Mouse (Mus musculus) right cerebral cortex, postnatal 14 days (tissue): ENCODE measurements around the gene Whamm.

ENCODE experiments used
- DNase-seq: peaks from one replicate; pipeline ENCODE4 v3.0.0; 2022

The Whamm gene

GRCm38 (mm10) chr7:81599379-81600280 is 28.6 kb downstream of the Whamm start:
- no peak for DNase-seq

GRCm38 (mm10) chr7:81604991-81605390 is 33.9 kb downstream of the Whamm start:
- no peak for DNase-seq

- DNase-seq = no peak
Observed at GRCm38 (mm10) chr7:81605489-81605888, 34.4 kb downstream of the Whamm start.

- DNase-seq = no peak
Observed at GRCm38 (mm10) chr7:81606452-81606851, 35.4 kb downstream of the Whamm start.

GRCm38 (mm10) chr7:81610125-81610524 is 39.1 kb downstream of the Whamm start:
- peak; percentile 35 for DNase-seq

GRCm38 (mm10) chr7:81612856-81613635 is 42.0 kb downstream of the Whamm start:
- no peak for DNase-seq

GRCm38 (mm10) chr7:81615031-81615430 is 44.0 kb downstream of the Whamm start:
- DNase-seq = no peak

- DNase-seq = no peak
Observed at GRCm38 (mm10) chr7:81622793-81623192, 51.7 kb downstream of the Whamm start.

GRCm38 (mm10) chr7:81623767-81624166 is 52.7 kb downstream of the Whamm start:
- no peak for DNase-seq

GRCm38 (mm10) chr7:81626460-81626859 is 55.4 kb downstream of the Whamm start:
- DNase-seq = no peak

- DNase-seq = no peak
Observed at GRCm38 (mm10) chr7:81631261-81631660, 60.2 kb downstream of the Whamm start.

- no peak for DNase-seq
Observed at GRCm38 (mm10) chr7:81632586-81632985, 61.5 kb downstream of the Whamm start.

GRCm38 (mm10) chr7:81641101-81641500 is 70.0 kb downstream of the Whamm start:
- DNase-seq = no peak

GRCm38 (mm10) chr7:81644551-81645235 is 73.6 kb downstream of the Whamm start:
- no peak for DNase-seq
